Mouse (Mus musculus): ENCODE results near the gene St13. TPM values are rescaled to one million over a fixed set of nuclear protein-coding genes. Genes with fewer than 3 reads are reported as not detected.

St13 gene
- polyA plus RNA-seq, 1 experiment, result 85.3 TPM

DNA sequence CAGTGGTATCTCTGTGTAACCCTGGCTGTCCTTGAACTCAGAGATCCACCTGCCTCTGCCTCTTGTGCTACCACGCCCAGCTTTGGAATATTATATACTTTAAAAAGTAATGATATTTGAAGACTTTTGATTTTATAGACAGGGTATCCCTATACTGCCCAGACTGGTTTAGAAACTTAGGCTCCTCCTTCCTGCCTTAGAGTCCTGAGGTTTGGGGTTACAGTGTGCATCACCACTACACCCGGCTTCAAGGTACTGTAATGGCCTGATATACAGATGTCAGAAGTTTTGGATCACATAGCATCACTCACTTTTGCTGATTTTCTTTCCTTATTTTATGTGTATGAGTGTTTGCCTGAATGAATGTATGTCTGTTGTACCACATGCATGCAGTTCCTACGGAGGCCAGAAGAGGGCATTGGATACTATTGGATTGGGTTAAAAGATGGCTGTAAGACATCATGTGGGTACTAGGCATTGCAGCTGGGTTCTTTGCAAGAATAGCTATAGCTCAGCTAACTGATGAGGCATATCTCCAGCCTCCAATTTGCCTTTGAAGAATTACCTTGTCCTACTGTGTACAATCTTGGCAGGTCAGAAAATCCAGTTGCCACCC lies 44.6 kb downstream of the St13 start:
- DNase-seq, result no peak
- Histone ChIP-seq H3K27me3 (ENCODE audit: control insufficient read depth, insufficient read depth, low read length) (no peaks in the 10 kb centered on the region), H3K4me1 (ENCODE audit: control insufficient read depth, insufficient read depth, low read length) (no peaks in the 10 kb centered on the region; the same call in 1 of the 2 replicates), H3K4me3 (replicated peaks; ENCODE audit: insufficient read depth, low read depth, low read length) (no peak overlapping the region), H3K27ac (ENCODE audit: insufficient read depth, low read length) (no peak overlapping the region)
- WGBS, result 65% methylated on average over 3 of the region's 3 CpGs
- TF ChIP-seq CTCF (IDR thresholded peaks at IDR 0.05; ENCODE audit: borderline replicate concordance, insufficient read depth, low read depth, low read length), result no peak
- no peak for TF ChIP-seq POLR2A (IDR thresholded peaks at IDR 0.05; ENCODE audit: borderline replicate concordance, insufficient read depth, low read length)

DNA sequence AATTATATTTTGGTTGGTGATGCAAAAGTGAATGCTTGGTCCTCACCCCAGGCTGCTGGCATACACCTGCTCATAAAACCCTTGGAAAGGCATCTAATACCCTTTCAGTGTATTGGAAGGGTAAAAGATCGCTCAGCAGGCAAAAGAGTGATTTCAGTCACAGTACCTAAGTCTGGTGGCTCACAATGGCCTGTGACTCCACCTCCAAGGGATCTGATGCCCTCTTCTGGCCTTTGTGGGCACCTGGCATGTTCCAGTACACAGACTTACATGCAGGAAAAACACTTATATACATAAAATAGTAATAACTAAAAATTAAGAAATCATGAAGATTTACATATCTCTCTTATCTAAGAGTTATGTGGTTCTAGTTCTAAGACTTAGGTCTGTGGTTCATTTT lies 47.2 kb downstream of the St13 start:
- H3K27me3 ChIP-seq (ENCODE audit: control insufficient read depth, insufficient read depth, low read length), result no peaks in the 10 kb centered on the region
- no peak overlapping the region for H3K27ac ChIP-seq (ENCODE audit: insufficient read depth, low read length)
- TF ChIP-seq POLR2A (IDR thresholded peaks at IDR 0.05; ENCODE audit: borderline replicate concordance, insufficient read depth, low read length) (no peak), CTCF (IDR thresholded peaks at IDR 0.05; ENCODE audit: borderline replicate concordance, insufficient read depth, low read depth, low read length) (peak; percentile 45; the same call in 1 of the 2 replicates)
- no peak overlapping the region for H3K4me3 ChIP-seq (replicated peaks; ENCODE audit: insufficient read depth, low read depth, low read length)
- WGBS, result 59% methylated on average over 1 of the region's 1 CpGs
- no peak for DNase-seq
- no peaks in the 10 kb centered on the region for H3K4me1 ChIP-seq (ENCODE audit: control insufficient read depth, insufficient read depth, low read length)

DNA sequence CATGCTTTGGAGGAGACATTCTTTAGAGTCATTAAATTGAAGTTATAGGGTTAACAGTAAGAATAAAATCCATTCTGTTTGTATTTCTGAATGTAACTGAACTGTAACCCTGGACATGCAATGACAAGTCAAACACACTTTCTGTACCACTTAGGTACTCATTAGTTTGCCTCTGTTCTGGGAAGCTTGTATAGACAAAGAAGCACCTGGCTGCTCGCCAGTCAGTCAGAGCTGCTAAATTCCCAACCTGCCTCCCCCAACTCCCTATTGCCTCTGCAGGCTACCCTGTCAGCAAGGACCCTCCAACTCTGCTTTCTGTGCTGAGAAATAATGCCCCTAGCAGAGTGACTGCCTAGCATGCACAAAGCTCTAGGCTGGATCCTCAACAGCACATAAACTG lies 49.5 kb downstream of the St13 start:
- WGBS, result 69% methylated on average over 1 of the region's 1 CpGs
- TF ChIP-seq POLR2A (IDR thresholded peaks at IDR 0.05; ENCODE audit: borderline replicate concordance, insufficient read depth, low read length) (no peak), CTCF (IDR thresholded peaks at IDR 0.05; ENCODE audit: borderline replicate concordance, insufficient read depth, low read depth, low read length) (no peak)
- no peak for DNase-seq
- no peaks in the 10 kb centered on the region for H3K4me1 ChIP-seq (ENCODE audit: control insufficient read depth, insufficient read depth, low read length)
- no peak overlapping the region for H3K27ac ChIP-seq (ENCODE audit: insufficient read depth, low read length)
- no peak overlapping the region for H3K4me3 ChIP-seq (replicated peaks; ENCODE audit: insufficient read depth, low read depth, low read length)
- no peaks in the 10 kb centered on the region for H3K27me3 ChIP-seq (ENCODE audit: control insufficient read depth, insufficient read depth, low read length)

DNA sequence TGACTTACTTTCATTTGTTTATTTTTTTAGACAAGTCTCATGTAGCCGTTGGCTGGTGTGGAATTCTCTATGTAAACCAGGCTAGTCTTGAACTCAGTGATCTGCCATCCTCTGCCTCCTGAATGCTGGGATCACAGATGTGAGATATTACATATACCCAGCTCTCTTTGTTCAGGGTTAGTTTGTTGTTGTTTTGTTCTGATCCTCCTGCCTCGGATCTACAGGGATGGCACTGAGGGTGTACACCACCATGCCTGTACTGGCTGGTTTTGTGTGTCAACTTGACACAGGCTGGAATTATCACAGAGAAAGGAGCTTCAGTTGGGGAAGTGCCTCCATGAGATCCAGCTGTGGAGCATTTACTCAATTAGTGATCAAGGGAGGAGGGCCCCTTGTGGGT lies 51.5 kb downstream of the St13 start:
- Histone ChIP-seq H3K4me3 (replicated peaks; ENCODE audit: insufficient read depth, low read depth, low read length) (no peak overlapping the region), H3K27me3 (ENCODE audit: control insufficient read depth, insufficient read depth, low read length) (no peaks in the 10 kb centered on the region), H3K27ac (ENCODE audit: insufficient read depth, low read length) (no peak overlapping the region), H3K4me1 (ENCODE audit: control insufficient read depth, insufficient read depth, low read length) (no peaks in the 10 kb centered on the region)
- no peak for DNase-seq
- TF ChIP-seq POLR2A (IDR thresholded peaks at IDR 0.05; ENCODE audit: borderline replicate concordance, insufficient read depth, low read length) (no peak), CTCF (IDR thresholded peaks at IDR 0.05; ENCODE audit: borderline replicate concordance, insufficient read depth, low read depth, low read length) (no peak)
- WGBS, result 79% methylated on average over 2 of the region's 2 CpGs

DNA sequence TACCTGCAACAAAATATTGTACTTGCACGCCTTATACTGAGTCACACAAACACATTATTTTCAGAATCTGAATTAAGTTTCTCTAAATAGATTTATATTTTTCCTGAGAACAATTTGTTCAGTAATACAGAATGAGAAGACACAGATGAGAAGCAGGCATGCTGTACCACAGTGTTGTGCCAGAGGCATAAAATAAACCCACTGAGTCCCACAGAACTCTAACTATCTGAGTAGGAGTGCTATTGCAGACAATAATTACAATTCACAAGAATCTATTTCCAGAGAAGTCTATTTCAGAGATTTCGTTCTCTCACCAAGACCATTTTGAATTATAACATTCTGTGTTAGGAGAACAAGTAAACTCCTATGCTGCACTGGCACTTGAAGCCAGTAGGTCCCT lies 52.4 kb downstream of the St13 start:
- no peak overlapping the region for H3K27ac ChIP-seq (ENCODE audit: insufficient read depth, low read length)
- no peaks in the 10 kb centered on the region for H3K27me3 ChIP-seq (ENCODE audit: control insufficient read depth, insufficient read depth, low read length)
- H3K4me3 ChIP-seq (replicated peaks; ENCODE audit: insufficient read depth, low read depth, low read length), result no peak overlapping the region
- TF ChIP-seq POLR2A (IDR thresholded peaks at IDR 0.05; ENCODE audit: borderline replicate concordance, insufficient read depth, low read length), result no peak
- no peak for TF ChIP-seq CTCF (IDR thresholded peaks at IDR 0.05; ENCODE audit: borderline replicate concordance, insufficient read depth, low read depth, low read length)
- WGBS, result 93% methylated on average over 2 of the region's 2 CpGs
- no peaks in the 10 kb centered on the region for H3K4me1 ChIP-seq (ENCODE audit: control insufficient read depth, insufficient read depth, low read length)
- DNase-seq, result no peak

DNA sequence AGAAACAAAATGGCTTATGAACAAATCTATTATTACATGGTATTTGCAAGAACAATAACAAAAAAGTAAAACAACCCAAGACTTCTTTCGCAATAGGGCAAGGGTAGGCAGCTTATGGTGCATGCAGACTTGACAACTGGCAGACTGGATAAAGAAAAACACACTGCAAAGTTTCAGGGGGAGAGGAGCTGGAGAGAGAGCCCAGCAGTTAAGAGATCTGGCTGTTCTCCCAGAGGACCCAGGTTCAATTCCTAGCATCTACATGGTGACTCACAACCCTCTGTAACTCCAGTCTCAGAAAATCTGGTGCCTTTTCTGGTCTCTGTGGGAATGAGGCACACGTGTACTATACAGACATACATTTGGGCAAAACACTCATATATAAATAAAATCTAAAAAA lies 58.5 kb downstream of the St13 start:
- Histone ChIP-seq H3K27me3 (ENCODE audit: control insufficient read depth, insufficient read depth, low read length) (no peaks in the 10 kb centered on the region), H3K4me1 (ENCODE audit: control insufficient read depth, insufficient read depth, low read length) (peaks cover 13% of the 10 kb centered on the region; the same call in 1 of the 2 replicates), H3K27ac (ENCODE audit: insufficient read depth, low read length) (no peak overlapping the region), H3K4me3 (replicated peaks; ENCODE audit: insufficient read depth, low read depth, low read length) (no peak overlapping the region)
- 97% methylated on average over 2 of the region's 2 CpGs for WGBS
- DNase-seq, result no peak
- TF ChIP-seq POLR2A (IDR thresholded peaks at IDR 0.05; ENCODE audit: borderline replicate concordance, insufficient read depth, low read length) (no peak), CTCF (IDR thresholded peaks at IDR 0.05; ENCODE audit: borderline replicate concordance, insufficient read depth, low read depth, low read length) (no peak)

DNA sequence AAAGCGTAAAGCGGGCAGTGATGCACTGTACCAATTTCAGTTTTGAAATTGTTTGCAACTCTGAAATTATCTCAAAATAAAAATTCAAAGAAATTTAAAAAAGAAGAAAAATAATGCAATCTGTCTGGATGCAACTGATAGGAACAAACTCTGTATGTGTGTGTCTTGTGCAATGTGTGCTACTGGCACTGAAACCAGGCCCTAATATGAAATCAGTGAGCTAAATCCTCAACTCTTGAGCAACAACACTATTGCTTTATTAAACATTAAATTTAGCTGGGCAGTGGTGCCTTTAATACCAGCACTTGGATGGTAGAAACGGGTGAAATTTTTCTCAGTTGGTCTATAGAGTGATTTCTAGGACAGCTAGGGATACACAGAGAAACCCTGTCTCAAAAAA lies 60.7 kb downstream of the St13 start:
- DNase-seq, result no peak
- Histone ChIP-seq H3K27ac (ENCODE audit: insufficient read depth, low read length) (no peak overlapping the region), H3K4me1 (ENCODE audit: control insufficient read depth, insufficient read depth, low read length) (peaks cover 18% of the 10 kb centered on the region), H3K27me3 (ENCODE audit: control insufficient read depth, insufficient read depth, low read length) (no peaks in the 10 kb centered on the region), H3K4me3 (replicated peaks; ENCODE audit: insufficient read depth, low read depth, low read length) (no peak overlapping the region)
- WGBS, result 93% methylated on average over 3 of the region's 3 CpGs
- TF ChIP-seq POLR2A (IDR thresholded peaks at IDR 0.05; ENCODE audit: borderline replicate concordance, insufficient read depth, low read length) (no peak), CTCF (IDR thresholded peaks at IDR 0.05; ENCODE audit: borderline replicate concordance, insufficient read depth, low read depth, low read length) (no peak)

DNA sequence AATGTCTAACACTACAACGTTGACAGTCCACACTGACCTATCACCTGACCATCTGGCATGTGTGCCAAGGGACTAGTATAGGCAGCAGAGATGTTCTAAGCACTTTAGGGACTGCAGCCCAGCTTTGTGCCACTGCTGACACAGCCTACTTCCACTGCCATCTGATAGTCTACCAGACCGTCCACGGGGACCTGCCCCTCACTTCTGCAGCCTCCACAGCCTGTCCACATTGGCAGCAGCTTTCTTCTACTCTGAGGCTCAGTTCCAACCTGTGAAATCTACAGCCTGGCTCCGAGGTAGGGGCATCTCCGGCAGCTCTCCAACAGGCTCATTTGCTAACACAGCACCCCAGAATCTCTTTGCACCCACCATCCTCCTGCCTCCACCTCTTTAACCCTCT lies 63.4 kb downstream of the St13 start:
- DNase-seq, result peak; percentile 61 to 72
- Histone ChIP-seq H3K27me3 (ENCODE audit: control insufficient read depth, insufficient read depth, low read length) (no peaks in the 10 kb centered on the region), H3K27ac (ENCODE audit: insufficient read depth, low read length) (peak overlapping the region; percentile 3; the same call in 1 of the 2 replicates), H3K4me3 (replicated peaks; ENCODE audit: insufficient read depth, low read depth, low read length) (no peak overlapping the region), H3K4me1 (ENCODE audit: control insufficient read depth, insufficient read depth, low read length) (peaks cover 18% of the 10 kb centered on the region)
- whole genome bisulfite sequencing, result 17% methylated on average over 5 of the region's 5 CpGs
- no peak for TF ChIP-seq CTCF (IDR thresholded peaks at IDR 0.05; ENCODE audit: borderline replicate concordance, insufficient read depth, low read depth, low read length)
- TF ChIP-seq POLR2A (IDR thresholded peaks at IDR 0.05; ENCODE audit: borderline replicate concordance, insufficient read depth, low read length), result no peak
